Mouse (Mus musculus) kidney, adult 18-20 months (tissue): ENCODE data around the gene Slc48a1.

Experiments
- DNase-seq: peaks from one replicate; pipeline ENCODE4 v3.0.0; 2021

Gene Slc48a1

GRCm38 (mm10) chr15:97755361-97755760 lies 23.0 kb upstream of the Slc48a1 start:
- DNase-seq, result no peak

- DNase-seq, result peak; percentile 72
Observed at GRCm38 (mm10) chr15:97760006-97760405, 18.3 kb upstream of the Slc48a1 start.

- no peak for DNase-seq
Observed at GRCm38 (mm10) chr15:97760952-97761351, 17.4 kb upstream of the Slc48a1 start.

DNA sequence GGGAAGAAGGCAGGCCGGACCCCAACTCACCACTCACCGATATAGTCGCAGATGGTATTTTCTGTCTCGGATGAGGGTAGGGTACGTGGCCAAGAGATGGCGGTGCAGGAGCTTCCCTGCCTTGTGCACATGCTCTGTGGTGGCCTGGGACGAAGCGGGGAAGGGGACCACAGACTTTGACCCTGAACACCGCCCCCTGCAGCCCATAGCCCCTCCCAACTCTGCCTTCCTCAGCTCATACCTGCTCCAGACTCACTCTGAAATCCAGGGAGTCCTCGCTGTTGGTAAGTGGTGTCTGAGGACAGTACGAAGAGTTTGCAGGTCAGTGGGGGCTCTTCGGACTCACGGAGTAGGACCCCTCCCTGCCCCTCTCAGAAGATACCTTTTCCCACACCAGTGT lies 16.9 kb upstream of the Slc48a1 start:
- peak; percentile 35 for DNase-seq

DNA sequence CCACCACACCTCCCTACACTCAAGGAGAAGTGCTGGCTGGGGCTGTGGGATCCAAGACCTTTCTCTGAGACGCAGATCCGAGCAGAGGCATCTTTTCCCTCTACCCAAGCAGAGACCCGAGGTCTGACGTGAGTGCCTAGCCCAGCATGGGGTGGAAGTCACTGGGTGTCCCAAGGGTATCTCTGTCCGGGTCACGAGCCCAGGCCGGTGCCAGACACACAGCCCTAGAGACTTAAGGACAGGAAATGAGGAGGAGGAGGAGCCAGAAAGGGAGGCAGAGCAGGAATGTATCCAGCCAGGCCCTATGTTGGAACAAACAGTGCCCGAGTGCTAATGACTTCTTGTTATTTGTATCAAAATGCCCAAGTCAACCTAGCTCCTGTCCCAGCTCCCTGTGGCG lies 15.6 kb upstream of the Slc48a1 start:
- DNase-seq, result peak; percentile 71

- DNase-seq, result peak; percentile 55
Observed at GRCm38 (mm10) chr15:97763256-97764049, 14.9 kb upstream of the Slc48a1 start.

DNA sequence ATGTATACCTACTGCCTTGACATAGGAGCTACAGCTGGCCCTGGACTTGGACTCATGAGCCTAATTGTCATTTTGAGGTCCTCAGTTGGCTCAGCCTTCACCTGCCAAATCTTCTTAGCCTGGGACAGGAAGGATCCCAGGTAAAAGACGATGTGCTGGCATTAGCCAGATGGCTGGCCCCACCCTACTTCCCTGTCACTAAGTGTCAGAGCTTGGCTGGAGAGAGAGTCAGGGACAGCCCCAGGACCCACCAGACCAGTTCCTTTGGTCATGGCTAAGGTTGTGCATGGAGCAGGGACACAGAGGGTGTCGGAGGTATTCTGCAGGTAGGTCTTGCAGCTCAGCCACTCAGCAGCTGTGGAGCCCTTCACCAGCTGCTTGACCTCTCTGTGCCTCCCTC lies 13.8 kb upstream of the Slc48a1 start:
- peak; percentile 33 for DNase-seq

DNA sequence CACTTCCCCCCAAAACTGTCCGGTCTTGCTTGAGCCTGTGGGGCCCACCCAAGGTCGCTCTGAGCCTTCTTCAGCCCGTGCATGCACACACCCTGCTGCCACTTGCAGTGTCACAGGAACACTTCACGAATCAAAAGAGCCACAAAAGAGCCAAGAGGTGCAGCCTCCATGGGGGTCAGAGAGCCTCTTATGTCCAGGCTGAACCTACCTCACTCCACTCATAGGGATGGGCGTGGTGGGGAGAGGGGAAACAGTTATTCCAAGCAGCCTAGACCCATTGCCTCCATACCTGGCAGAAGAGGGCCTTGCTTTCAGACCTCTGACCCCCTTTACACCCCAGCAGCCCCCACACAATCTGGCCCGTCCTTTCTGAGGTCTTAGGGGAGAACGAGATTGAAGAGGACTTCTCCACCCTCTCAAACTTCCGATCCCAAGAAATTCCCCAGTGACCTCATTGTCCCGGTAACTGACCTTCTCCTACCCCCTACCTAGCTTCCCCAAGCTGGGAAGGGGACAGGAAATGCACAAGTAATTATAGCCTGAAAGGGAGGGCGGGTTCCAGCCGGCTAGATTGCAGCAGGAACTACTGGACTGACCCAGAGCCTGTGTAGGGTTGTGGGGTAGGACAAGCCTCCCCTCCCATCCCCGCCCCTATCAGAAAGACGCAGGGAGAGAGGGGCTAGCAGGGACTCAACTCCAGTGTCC lies 13.1 kb upstream of the Slc48a1 start:
- peak; percentile 61 for DNase-seq

GRCm38 (mm10) chr15:97766194-97766593 lies 12.1 kb upstream of the Slc48a1 start:
- DNase-seq, result peak; percentile 49

DNA sequence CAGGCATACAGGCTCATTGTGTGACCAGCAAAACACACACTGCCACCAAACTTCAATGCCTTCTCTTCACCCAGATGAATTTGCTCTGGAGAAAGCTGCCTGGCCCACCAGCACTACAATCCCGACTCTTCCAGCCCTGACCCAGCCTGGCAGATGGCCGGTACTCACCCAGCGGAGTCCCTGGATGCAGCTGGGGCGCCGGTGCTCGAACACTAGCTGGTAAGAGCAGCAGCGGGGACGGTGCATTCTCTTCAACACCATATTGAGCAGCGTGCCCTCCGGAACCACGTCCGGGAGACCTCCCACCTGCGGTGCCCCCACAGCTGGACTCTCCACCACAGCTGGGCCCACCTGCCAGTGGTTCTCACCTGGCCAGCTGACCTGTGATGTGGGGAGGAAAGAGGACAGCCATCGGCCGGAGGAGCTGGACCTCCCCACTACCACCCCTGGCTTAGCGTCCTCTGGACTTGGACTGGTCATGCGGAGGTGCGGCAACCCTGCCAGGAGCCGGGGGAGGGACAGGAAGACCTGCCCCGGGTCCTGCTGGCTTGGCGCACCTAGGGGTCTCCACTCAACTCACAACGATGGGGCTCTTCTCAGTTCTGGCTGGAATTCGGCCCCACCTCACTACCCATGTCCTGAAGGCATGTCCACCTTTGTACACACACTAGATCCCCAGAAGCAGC lies 11.6 kb upstream of the Slc48a1 start:
- peak; percentile 84 for DNase-seq

- peak; percentile 93 for DNase-seq
Observed at GRCm38 (mm10) chr15:97767280-97768186, 10.8 kb upstream of the Slc48a1 start, which contains the start of gene Rapgef3. Rapgef3 (minus strand) TSS chr15:97767972.

- DNase-seq, result no peak
Observed at GRCm38 (mm10) chr15:97768192-97768591, 10.1 kb upstream of the Slc48a1 start.

- no peak for DNase-seq
Observed at GRCm38 (mm10) chr15:97770280-97770679, 8.0 kb upstream of the Slc48a1 start.

DNA sequence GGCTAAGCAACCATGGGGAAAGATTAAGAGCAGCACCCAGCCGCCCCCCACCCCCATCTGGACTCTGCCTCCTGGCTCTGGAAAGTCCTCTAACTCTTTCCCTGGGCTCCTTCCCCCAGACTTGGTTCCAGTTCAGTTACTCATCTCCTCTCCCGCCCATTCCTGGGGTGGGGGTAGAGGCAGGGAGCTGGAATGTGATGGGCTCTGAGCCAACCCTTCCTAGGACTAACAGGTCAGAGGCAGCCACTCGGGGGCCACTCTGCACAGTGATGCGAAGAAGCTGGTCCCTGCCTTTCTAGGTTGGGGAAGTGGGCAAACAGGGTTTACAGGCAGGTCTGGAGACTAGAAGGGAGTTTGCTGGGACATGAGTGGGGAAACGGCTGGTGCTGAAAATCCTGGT lies 5.2 kb upstream of the Slc48a1 start:
- peak; percentile 93 for DNase-seq

DNA sequence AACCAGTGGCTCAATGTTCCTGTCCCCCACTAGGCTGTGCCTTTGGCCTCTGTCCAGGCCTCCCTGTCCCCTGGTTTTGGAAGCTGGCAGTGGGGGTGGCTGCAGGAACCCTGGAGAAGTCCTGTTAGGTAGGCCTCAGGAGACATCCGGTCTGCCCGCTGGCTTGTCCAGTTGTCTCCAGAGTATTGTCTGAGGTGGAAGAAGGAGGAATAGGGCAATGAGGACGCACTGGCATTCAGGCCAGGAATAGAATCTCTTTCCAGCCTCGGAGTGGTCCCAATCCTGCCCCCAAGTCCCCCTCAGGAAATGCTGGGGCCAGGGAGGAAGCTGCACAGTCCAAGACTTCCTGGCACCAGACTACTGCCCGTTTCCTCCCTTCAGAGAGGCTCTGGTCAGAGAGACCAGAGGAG lies 4.4 kb upstream of the Slc48a1 start:
- peak; percentile 66 for DNase-seq

DNA sequence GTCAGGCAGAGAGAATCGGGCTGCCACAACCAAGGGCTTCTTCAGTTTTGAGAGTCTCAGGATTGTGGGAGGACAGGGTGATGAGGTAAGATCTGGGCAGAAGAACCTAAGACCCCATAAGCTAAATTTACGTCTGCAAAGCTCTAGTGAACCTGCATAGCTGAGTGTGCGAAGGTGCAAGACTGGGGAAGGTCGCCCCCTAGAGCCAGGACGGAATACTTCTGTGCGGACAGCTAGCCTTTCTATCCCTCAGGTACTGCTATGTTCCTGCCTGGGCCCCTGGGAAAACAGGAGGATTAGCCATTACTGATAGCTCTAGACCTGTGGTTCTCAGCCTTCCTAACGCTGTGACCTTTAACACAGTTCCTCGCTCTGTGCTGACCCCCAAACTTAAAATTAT lies 1.8 kb upstream of the Slc48a1 start:
- DNase-seq, result peak; percentile 90

DNA sequence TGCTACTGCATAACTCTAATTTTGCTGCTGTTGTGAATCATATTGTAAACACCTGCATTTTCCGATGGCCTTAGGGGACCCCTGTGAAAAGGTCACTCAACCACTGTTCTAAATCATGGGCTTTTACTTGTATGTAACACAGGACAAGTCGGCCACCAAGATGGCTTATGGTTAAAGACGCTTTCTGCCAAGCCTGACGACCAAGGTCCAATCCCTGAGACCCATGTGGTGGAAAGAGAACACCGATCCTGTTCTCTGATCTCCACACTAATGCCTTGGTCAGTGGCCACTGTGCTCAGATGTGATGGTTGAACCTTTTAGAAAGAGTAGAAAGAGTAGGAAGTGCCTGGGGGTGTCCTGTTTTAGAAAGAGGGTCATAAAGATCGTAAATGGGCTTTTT lies 1.4 kb upstream of the Slc48a1 start:
- no peak for DNase-seq

- no peak for DNase-seq
Observed at GRCm38 (mm10) chr15:97779576-97779975, 1.3 kb downstream of the Slc48a1 start.

DNA sequence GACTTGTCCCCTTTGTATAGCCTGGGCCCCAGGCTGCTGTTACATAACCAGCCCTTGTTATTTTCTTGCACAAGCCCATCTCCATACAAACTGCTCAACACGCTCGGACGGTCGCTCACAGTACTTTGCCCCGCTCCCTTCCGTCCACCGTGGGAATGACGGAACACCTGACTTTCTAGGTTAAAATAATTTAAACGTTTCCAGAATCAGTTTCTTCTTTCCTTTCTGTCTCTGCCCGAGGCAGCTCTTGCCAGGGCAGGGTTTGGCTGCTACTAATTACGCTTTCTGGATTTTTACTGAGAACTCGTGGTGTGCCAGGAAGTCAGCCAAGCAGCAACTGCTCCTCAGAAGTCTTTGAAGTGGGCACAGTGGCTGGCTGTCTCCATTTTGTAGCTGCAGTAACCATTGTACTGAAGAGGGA lies 2.3 kb downstream of the Slc48a1 start:
- peak; percentile 80 for DNase-seq

DNA sequence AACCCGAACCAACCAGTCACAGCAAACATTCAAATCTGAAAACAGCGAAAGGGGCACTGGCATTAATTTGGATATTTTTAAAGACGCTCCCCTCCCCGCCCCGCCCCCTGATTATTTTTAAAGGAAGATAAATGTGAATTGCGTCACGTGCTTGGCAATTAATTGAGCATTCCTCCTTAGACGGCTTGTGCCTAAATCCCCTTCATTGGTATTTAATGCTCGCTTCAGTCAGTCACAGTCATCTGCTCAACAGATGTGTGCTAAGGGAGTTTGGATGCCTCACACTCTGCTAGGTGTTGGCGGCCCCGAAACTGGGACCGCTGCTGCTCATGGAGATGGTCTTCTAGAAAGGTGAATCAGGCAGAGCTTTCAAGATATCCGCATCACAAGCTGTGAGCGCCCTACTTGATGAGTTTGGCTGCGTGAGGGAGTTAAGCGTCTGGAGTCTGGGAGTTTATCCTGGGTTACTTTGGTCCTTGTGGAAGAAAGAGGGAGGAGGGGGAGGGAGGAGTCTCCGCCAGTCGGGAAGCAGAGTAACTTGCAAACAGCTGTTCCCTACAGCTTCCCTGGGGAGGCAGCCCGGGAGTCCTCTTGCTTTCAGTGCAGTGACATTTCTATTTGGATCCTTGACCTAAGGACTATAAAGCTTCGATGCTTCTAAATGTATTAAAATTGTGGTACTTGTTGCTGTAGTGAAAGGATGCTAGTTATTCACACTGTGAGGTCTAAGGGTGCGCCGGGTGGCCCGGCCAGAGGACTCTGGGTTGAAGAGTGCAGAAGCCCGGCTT lies 3.8 kb downstream of the Slc48a1 start:
- no peak for DNase-seq

DNA sequence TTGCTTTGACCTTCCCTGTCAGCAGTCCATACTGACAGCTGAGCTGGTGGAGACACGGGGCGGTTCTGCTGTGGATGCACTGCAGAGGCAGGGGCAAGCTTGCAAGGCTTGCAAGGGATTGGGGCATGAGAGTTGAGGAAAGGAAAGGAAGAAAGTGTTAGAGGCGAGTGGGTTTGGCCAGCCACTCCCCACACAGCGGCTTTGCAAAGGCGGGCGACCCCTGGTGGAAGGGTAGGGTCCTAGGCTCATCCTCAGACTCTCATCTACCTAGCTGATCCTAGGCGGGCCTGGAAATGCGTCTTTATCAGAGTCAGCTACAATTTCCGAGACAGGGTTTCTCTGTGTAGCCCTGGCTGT lies 4.4 kb downstream of the Slc48a1 start:
- DNase-seq, result peak; percentile 78

GRCm38 (mm10) chr15:97784092-97784559 lies 5.8 kb downstream of the Slc48a1 start:
- DNase-seq, result peak; percentile 90
